Mouse (Mus musculus) CD8-positive naive resting alpha-beta T cell, adult 2 months (primary cell): ENCODE measurements at regions not wholly inside any gene's neighbourhood (a gene's known extent, or its start where the extent isn't known, plus 50 kb on each side); places are given as distances from the start of the nearest gene placed in this dataset.
A peak's percentile ranks its signal among the peaks of the same experiment; 100 is the strongest.

Experiments
- DNase-seq, 2 experiments: peaks; one replicate each; pipeline ENCODE4 v3.0.0; 2022; ENCODE audit warnings: low read depth in 2 of 2, low spot score in 2 of 2

GRCm38 (mm10) chr12:35725910-35726309, 191.1 kb upstream of the Ahr start:
- DNase-seq, result no peak

- peak in 1 of 2 experiments; percentile 5 for DNase-seq
Observed at GRCm38 (mm10) chr12:35724132-35724531, 189.3 kb upstream of the Ahr start.

GRCm38 (mm10) chr12:35712671-35713070, 177.8 kb upstream of the Ahr start:
- no peak for DNase-seq

- DNase-seq, result no peak
Observed at GRCm38 (mm10) chr12:35711549-35712070, 176.8 kb upstream of the Ahr start.

- no peak for DNase-seq
Observed at GRCm38 (mm10) chr12:35710323-35710722, 175.5 kb upstream of the Ahr start.

- DNase-seq, result no peak
Observed at GRCm38 (mm10) chr12:35703479-35703878, 168.6 kb upstream of the Ahr start.

- no peak for DNase-seq
Observed at GRCm38 (mm10) chr12:35702674-35703073, 167.8 kb upstream of the Ahr start.

- no peak for DNase-seq
Observed at GRCm38 (mm10) chr12:35694253-35694652, 159.4 kb upstream of the Ahr start.

GRCm38 (mm10) chr12:35690914-35691313, 156.1 kb upstream of the Ahr start:
- DNase-seq, result peak; percentile 4 to 5

GRCm38 (mm10) chr12:35686231-35686630, 151.4 kb upstream of the Ahr start:
- DNase-seq, result peak in 1 of 2 experiments; percentile 8

GRCm38 (mm10) chr12:35685189-35685588, 150.4 kb upstream of the Ahr start:
- no peak for DNase-seq

- DNase-seq, result no peak
Observed at GRCm38 (mm10) chr12:35681864-35682449, 147.1 kb upstream of the Ahr start.

- no peak for DNase-seq
Observed at GRCm38 (mm10) chr12:35679903-35680302, 145.1 kb upstream of the Ahr start.

- no peak for DNase-seq
Observed at GRCm38 (mm10) chr12:35679025-35679424, 144.2 kb upstream of the Ahr start.

- peak in 1 of 2 experiments; percentile 20 for DNase-seq
Observed at GRCm38 (mm10) chr12:35674487-35674886, 139.6 kb upstream of the Ahr start.

GRCm38 (mm10) chr12:35670980-35671379, 136.1 kb upstream of the Ahr start:
- no peak for DNase-seq

- DNase-seq, result no peak
Observed at GRCm38 (mm10) chr12:35668716-35669115, 133.9 kb upstream of the Ahr start.

GRCm38 (mm10) chr12:35667705-35668104, 132.9 kb upstream of the Ahr start:
- DNase-seq, result no peak

GRCm38 (mm10) chr12:35667218-35667617, 132.4 kb upstream of the Ahr start:
- DNase-seq, result no peak

GRCm38 (mm10) chr12:35666062-35666461, 131.2 kb upstream of the Ahr start:
- no peak for DNase-seq

- DNase-seq, result no peak
Observed at GRCm38 (mm10) chr12:35663062-35663461, 128.2 kb upstream of the Ahr start.

GRCm38 (mm10) chr12:35656563-35656962, 121.7 kb upstream of the Ahr start:
- no peak for DNase-seq

- DNase-seq, result no peak
Observed at GRCm38 (mm10) chr12:35649772-35650171, 114.9 kb upstream of the Ahr start.
